Mouse (Mus musculus) lung, postnatal 10 days (tissue): ENCODE measurements around the gene Gm20826.
"Not testable (repeated sequence)": the region's sequence is repeated elsewhere in the genome, so short reads cannot be mapped to it uniquely, and the experiment has no call there.

ENCODE experiments used
- DNase-seq: peaks from one replicate; pipeline ENCODE4 v3.0.0; 2021

Gm20826 gene

DNA sequence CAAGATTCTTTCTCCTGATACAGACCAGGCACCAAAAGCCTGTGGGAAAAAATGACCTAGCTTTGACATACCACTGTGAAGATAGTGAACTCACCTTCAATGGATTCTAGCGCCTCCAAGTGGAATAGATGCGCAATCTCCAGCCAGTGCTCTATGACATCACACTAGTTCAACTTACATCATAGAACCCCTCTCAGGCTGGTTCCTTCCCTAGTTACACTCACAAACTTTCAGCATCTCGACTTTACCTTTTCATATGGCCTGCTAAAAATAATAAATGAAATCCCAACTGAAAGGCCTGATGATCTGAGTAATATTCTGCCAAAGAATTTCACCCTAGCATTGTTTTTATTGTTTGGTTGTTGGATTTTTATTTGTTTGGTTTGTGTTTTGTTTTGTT lies at the start of gene Gm20826:
TSS of gene Gm20826 (minus strand) at position 101 of the 400 bp plus-strand sequence.
- DNase-seq: not testable (repeated sequence)
